Mouse (Mus musculus): ENCODE results near the gene Tbkbp1. TPM values are rescaled to one million over a fixed set of nuclear protein-coding genes. Genes with fewer than 3 reads are reported as not detected.

Tbkbp1 gene
- polyA plus RNA-seq, 1 experiment from 2014 or later = 4.9 TPM

Small RNA genes lying within 50 kb of the gene (microRNA-seq; reads per million reads assigned to microRNA genes)
- not detected for gene Mir7235

Other genes with a start within 250 kb of the Tbkbp1 start
- 116 and 120 TPM in 2 replicates for gene Cdk5rap3, start 235.0 kb downstream of the Tbkbp1 start, polyA plus RNA-seq (2016; fragmentation: Nextera tagmentation; extraction: Ambion mirVana)
- 0.04 and 0.05 TPM in 2 replicates for gene Prr15l, start 223.4 kb downstream of the Tbkbp1 start, polyA plus RNA-seq (2016; fragmentation: Nextera tagmentation; extraction: Ambion mirVana)
- gene Pnpo, start 207.5 kb downstream of the Tbkbp1 start, polyA plus RNA-seq (2016; fragmentation: Nextera tagmentation; extraction: Ambion mirVana) = 28.2 and 32.1 TPM in 2 replicates
- 30.5 and 35.5 TPM in 2 replicates for gene Sp2, start 168.5 kb downstream of the Tbkbp1 start, polyA plus RNA-seq (2016; fragmentation: Nextera tagmentation; extraction: Ambion mirVana)
- gene Sp6, start 138.1 kb downstream of the Tbkbp1 start, polyA plus RNA-seq (2016; fragmentation: Nextera tagmentation; extraction: Ambion mirVana) = 0.71 and 2.0 TPM in 2 replicates
- gene Scrn2, start 121.6 kb downstream of the Tbkbp1 start, polyA plus RNA-seq (2016; fragmentation: Nextera tagmentation; extraction: Ambion mirVana) = 39.5 and 42.2 TPM in 2 replicates
- gene Lrrc46, start 110.1 kb downstream of the Tbkbp1 start, polyA plus RNA-seq (2016; fragmentation: Nextera tagmentation; extraction: Ambion mirVana) = 3.0 and 3.1 TPM in 2 replicates
- 81.1 and 82.9 TPM in 2 replicates for gene Mrpl10, start 109.9 kb downstream of the Tbkbp1 start, polyA plus RNA-seq (2016; fragmentation: Nextera tagmentation; extraction: Ambion mirVana)
- 8.4 and 9.8 TPM in 2 replicates for gene Osbpl7, start 100.9 kb downstream of the Tbkbp1 start, polyA plus RNA-seq (2016; fragmentation: Nextera tagmentation; extraction: Ambion mirVana)
- gene Tbx21, start 36.2 kb downstream of the Tbkbp1 start, polyA plus RNA-seq (2016; fragmentation: Nextera tagmentation; extraction: Ambion mirVana) = 0.10 and 0.25 TPM in 2 replicates
- 82.9 and 95.7 TPM in 2 replicates for gene Kpnb1, start 36.4 kb upstream of the Tbkbp1 start, polyA plus RNA-seq (2016; fragmentation: Nextera tagmentation; extraction: Ambion mirVana)
- gene Npepps, start 129.1 kb upstream of the Tbkbp1 start, polyA plus RNA-seq (2016; fragmentation: Nextera tagmentation; extraction: Ambion mirVana) = 108 and 114 TPM in 2 replicates
- gene Mrpl45, start 164.2 kb upstream of the Tbkbp1 start, polyA plus RNA-seq (2016; fragmentation: Nextera tagmentation; extraction: Ambion mirVana) = 61.7 and 69.5 TPM in 2 replicates
- gene Gpr179, start 200.6 kb upstream of the Tbkbp1 start, polyA plus RNA-seq (2016; fragmentation: Nextera tagmentation; extraction: Ambion mirVana) = 0.05 and 0.09 TPM in 2 replicates
- gene Socs7, start 211.1 kb upstream of the Tbkbp1 start, polyA plus RNA-seq (2016; fragmentation: Nextera tagmentation; extraction: Ambion mirVana) = 3.6 and 4.6 TPM in 2 replicates